Mouse (Mus musculus) limb, embryonic 10.5 days (tissue): Measurements from ENCODE around the gene Stat3. TPM values are rescaled to one million over a fixed set of nuclear protein-coding genes. Genes with fewer than 3 reads are reported as not detected.

Source experiments
- DNase-seq: peaks from one replicate; pipeline ENCODE4 v3.0.0-alpha.2; 2017; ENCODE audit warnings: low spot score
- H3K27ac ChIP-seq: fragments of 300-500 bp; sonication (generic); 2 replicates; pipeline ENCODE4 v1.5.1; 2016; ENCODE audit warnings: mild to moderate bottlenecking
- H3K27me3 ChIP-seq: fragments of 300-500 bp; sonication (generic); 2 replicates; pipeline ENCODE4 v1.6.1; 2016; ENCODE audit warnings: low read depth, mild to moderate bottlenecking; ENCODE audit not compliant: poor library complexity, severe bottlenecking
- H3K36me3 ChIP-seq: fragments of 300-500 bp; sonication (generic); 2 replicates; pipeline ENCODE4 v1.6.1; 2016; ENCODE audit warnings: mild to moderate bottlenecking, moderate library complexity
- H3K4me1 ChIP-seq: fragments of 300-500 bp; sonication (generic); 2 replicates; pipeline ENCODE4 v1.6.1; 2016
- H3K4me3 ChIP-seq: fragments of 300-500 bp; sonication (generic); 2 replicates; pipeline ENCODE4 v1.5.1; 2016; ENCODE audit warnings: mild to moderate bottlenecking, moderate library complexity
- H3K9me3 ChIP-seq: fragments of 300-500 bp; sonication (generic); replicated peaks from 2 replicates; pipeline ENCODE4 v1.6.1; 2016; ENCODE audit warnings: mild to moderate bottlenecking
- WGBS: fragments of 180-500 bp; shearing (Covaris S2); methylation state at CpG from one replicate; pipeline ENCODE4 v1.1.7; 2016; 5-methylcytosine and 5-hydroxymethylcytosine counted together
- polyA plus RNA-seq: library from polyadenylated mRNA; unstranded; fragments of >200 nt; fragmentation: Nextera tagmentation; extraction: Ambion mirVana; gene quantifications from 2 replicates; pipeline ENCODE4 v1.2.1, GENCODE M21; 2016

Stat3 gene
- polyA plus RNA-seq, 1 experiment from 2014 or later, result 30.2 TPM

DNA sequence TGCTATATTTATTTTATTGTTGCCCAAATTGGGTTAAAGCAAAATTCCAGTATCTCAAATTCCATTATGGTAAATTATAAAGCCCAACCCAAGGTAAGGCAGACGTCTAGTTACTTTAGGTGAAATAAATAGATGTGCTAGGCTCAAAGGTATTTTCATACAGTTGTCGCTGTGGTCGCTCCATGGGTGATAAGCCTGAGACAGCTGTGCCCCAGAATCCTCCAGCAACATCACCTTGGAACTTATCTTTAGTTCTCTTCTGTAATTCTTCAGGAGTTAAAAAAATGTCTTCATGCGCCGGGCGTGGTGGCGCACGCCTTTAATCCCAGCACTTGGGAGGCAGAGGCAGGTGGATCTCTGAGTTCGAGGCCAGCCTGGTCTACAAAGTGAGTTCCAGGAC lies 100.4 kb downstream of the Stat3 start:
- peaks cover 3% of the 10 kb centered on the region for H3K36me3 ChIP-seq
- DNase-seq, result no peak
- 0 out of 2 replicates have a peak, but pooled peaks cover 3% of the 10 kb centered on the region for H3K4me1 ChIP-seq
- H3K27me3 ChIP-seq, result no peaks in the 10 kb centered on the region
- no peaks in the 10 kb centered on the region for H3K9me3 ChIP-seq
- no peak overlapping the region for H3K27ac ChIP-seq
- WGBS, result 93% methylated on average over 9 of the region's 9 CpGs
- no peak overlapping the region for H3K4me3 ChIP-seq

- peaks cover 15% of the 10 kb centered on the region; the same call in 1 of the 2 replicates for H3K4me1 ChIP-seq
- no peaks in the 10 kb centered on the region for H3K9me3 ChIP-seq
- H3K36me3 ChIP-seq, result peaks cover 3% of the 10 kb centered on the region; the same call in 1 of the 2 replicates
- H3K27ac ChIP-seq, result no peak overlapping the region
- no peaks in the 10 kb centered on the region for H3K27me3 ChIP-seq
- H3K4me3 ChIP-seq, result no peak overlapping the region
- WGBS, result 81% methylated on average over 9 of the region's 9 CpGs
- DNase-seq, result no peak
These were observed 102.2 kb downstream of the Stat3 start for GRCm38 (mm10) chr11:100836923-100837702.

Other genes with a start within 250 kb of the Stat3 start
- gene Zfp385c, start 247.1 kb downstream of the Stat3 start, polyA plus RNA-seq, result 0.15 and 0.16 TPM in 2 replicates
- 3.1 and 4.4 TPM in 2 replicates for gene Dhx58, start 235.3 kb downstream of the Stat3 start, polyA plus RNA-seq
- 77.2 and 87.7 TPM in 2 replicates for gene Kat2a, start 227.1 kb downstream of the Stat3 start, polyA plus RNA-seq
- gene Hspb9, start 225.7 kb downstream of the Stat3 start, polyA plus RNA-seq, result 0.31 and 0.56 TPM in 2 replicates
- gene Rab5c, start 201.3 kb downstream of the Stat3 start, polyA plus RNA-seq, result 13.1 and 16.8 TPM in 2 replicates
- gene Kcnh4, start 179.6 kb downstream of the Stat3 start, polyA plus RNA-seq, result not detected in 2 replicates
- gene Hcrt, start 176.6 kb downstream of the Stat3 start, polyA plus RNA-seq, result not detected in 2 replicates
- 3.5 and 4.3 TPM in 2 replicates for gene Ghdc, start 168.6 kb downstream of the Stat3 start, polyA plus RNA-seq
- 15.4 and 15.6 TPM in 2 replicates for gene Stat5b, start 88.8 kb downstream of the Stat3 start, polyA plus RNA-seq
- gene Stat5a, start 80.2 kb downstream of the Stat3 start, polyA plus RNA-seq, result 2.1 and 2.7 TPM in 2 replicates
- gene Cavin1, start 31.3 kb upstream of the Stat3 start, polyA plus RNA-seq, result 21.9 and 24.6 TPM in 2 replicates
- 28.1 and 30.2 TPM in 2 replicates for gene Atp6v0a1, start 69.9 kb upstream of the Stat3 start, polyA plus RNA-seq
- 4.9 and 5.9 TPM in 2 replicates for gene Naglu, start 130.5 kb upstream of the Stat3 start, polyA plus RNA-seq
- gene Hsd17b1, start 138.9 kb upstream of the Stat3 start, polyA plus RNA-seq, result not detected in 2 replicates
- 42.3 and 45.3 TPM in 2 replicates for gene Coasy, start 143.0 kb upstream of the Stat3 start, polyA plus RNA-seq
- 41.3 and 49.6 TPM in 2 replicates for gene Mlx, start 147.7 kb upstream of the Stat3 start, polyA plus RNA-seq
- gene Psmc3ip, start 155.9 kb upstream of the Stat3 start, polyA plus RNA-seq, result 73.1 and 74.0 TPM in 2 replicates
- 17.8 and 17.9 TPM in 2 replicates for gene Retreg3, start 180.4 kb upstream of the Stat3 start, polyA plus RNA-seq
- 145 and 158 TPM in 2 replicates for gene Tubg1, start 180.4 kb upstream of the Stat3 start, polyA plus RNA-seq
- 2.5 and 3.0 TPM in 2 replicates for gene Tubg2, start 216.4 kb upstream of the Stat3 start, polyA plus RNA-seq
- 0.04 and 0.09 TPM in 2 replicates for gene Cntnap1, start 231.0 kb upstream of the Stat3 start, polyA plus RNA-seq
- 1.9 and 3.0 TPM in 2 replicates for gene Plekhh3, start 231.8 kb upstream of the Stat3 start, polyA plus RNA-seq
- not detected in 2 replicates for gene Ccr10, start 235.9 kb upstream of the Stat3 start, polyA plus RNA-seq